Mouse (Mus musculus): ENCODE measurements around the gene Psme4. TPM values are rescaled to one million over a fixed set of nuclear protein-coding genes. Genes with fewer than 3 reads are reported as not detected.

Psme4 gene
- polyA plus RNA-seq, 1 experiment = 9.1 TPM

GRCm38 (mm10) chr11:30885171-30885871 is 113.8 kb downstream of the Psme4 start, which contains the start of the genes Gpr75 and Asb3:
Gene Gpr75 (plus strand): TSS chr11:30885358.
Gene Asb3 (plus strand): TSS chr11:30885416.
- TF ChIP-seq GATA1 (IDR thresholded peaks at IDR 0.05; ENCODE audit: low read length) = no peak

- no peak for TF ChIP-seq GATA1 (IDR thresholded peaks at IDR 0.05; ENCODE audit: low read length)
Measured at GRCm38 (mm10) chr11:30888153-30888552, 116.6 kb downstream of the Psme4 start.

GRCm38 (mm10) chr11:30896201-30896600 is 124.7 kb downstream of the Psme4 start:
- no peak for TF ChIP-seq GATA1 (IDR thresholded peaks at IDR 0.05; ENCODE audit: low read length)

- no peak for TF ChIP-seq GATA1 (IDR thresholded peaks at IDR 0.05; ENCODE audit: low read length)
Measured at GRCm38 (mm10) chr11:30899312-30899711, 127.8 kb downstream of the Psme4 start.

GRCm38 (mm10) chr11:30912311-30912710 is 140.8 kb downstream of the Psme4 start:
- TF ChIP-seq GATA1 (IDR thresholded peaks at IDR 0.05; ENCODE audit: low read length) = no peak

- no peak for TF ChIP-seq GATA1 (IDR thresholded peaks at IDR 0.05; ENCODE audit: low read length)
Measured at GRCm38 (mm10) chr11:30920641-30921040, 149.1 kb downstream of the Psme4 start.

GRCm38 (mm10) chr11:30923283-30923682 is 151.8 kb downstream of the Psme4 start:
- TF ChIP-seq GATA1 (IDR thresholded peaks at IDR 0.05; ENCODE audit: low read length) = no peak

- TF ChIP-seq GATA1 (IDR thresholded peaks at IDR 0.05; ENCODE audit: low read length) = peak; percentile 40
Measured at GRCm38 (mm10) chr11:30928079-30928478, 156.6 kb downstream of the Psme4 start.

- TF ChIP-seq GATA1 (IDR thresholded peaks at IDR 0.05; ENCODE audit: low read length) = no peak
Measured at GRCm38 (mm10) chr11:30928498-30928897, 157.0 kb downstream of the Psme4 start.

Other genes with a start within 250 kb of the Psme4 start
- gene Acyp2, start 122.1 kb upstream of the Psme4 start, polyA plus RNA-seq (2012) = 0.28 and 1.0 TPM in 2 replicates
- gene Gpr75, start 113.6 kb downstream of the Psme4 start, polyA plus RNA-seq (2012) = not detected in 2 replicates
- gene Asb3, start 113.7 kb downstream of the Psme4 start, polyA plus RNA-seq (2012) = 1.9 and 3.8 TPM in 2 replicates
- 14.8 and 16.8 TPM in 2 replicates for gene Erlec1, start 182.6 kb downstream of the Psme4 start, polyA plus RNA-seq (2012)
- 1.2 and 3.9 TPM in 2 replicates for gene Chac2, start 214.6 kb downstream of the Psme4 start, polyA plus RNA-seq (2012)

Data from G1E-ER4 (cell line).